In genomic region chr2:72672908-72673901, GRCm38 (mm10) we compare ENCODE assay signal across 11 mouse cellular contexts.
DNase-seq lines count a peak whose midpoint lies in the region; ATAC-seq lines count a peak whose summit lies in the region.
"Had no signal": no experiment of that assay in that cellular context is flagged by ENCODE, and none has a peak within 500 bp of the region (broad histone marks: within the 10 kb centered on the region; RNA-seq: fewer than 3 reads in every experiment).

No protein-coding gene starts in this region.

- peaks cover 17% of the 10 kb centered on the region for H3K4me1 ChIP-seq in heart, embryonic 10.5 days
- H3K4me1 ChIP-seq in midbrain, embryonic 10.5 days: peaks cover 38% of the 10 kb centered on the region
- peaks cover 13% of the 10 kb centered on the region for H3K4me1 ChIP-seq in midbrain, embryonic 15.5 days
- peaks cover 19% of the 10 kb centered on the region for H3K4me1 ChIP-seq in embryonic facial prominence, embryonic 14.5 days (ENCODE audit: control insufficient read depth, insufficient read depth, low read length)
- H3K4me1 ChIP-seq in stomach, embryonic 14.5 days (ENCODE audit: control insufficient read depth, insufficient read depth, low read length): peaks cover 8% of the 10 kb centered on the region; the same call in 1 of the 2 replicates
- H3K4me1 ChIP-seq: liver, embryonic 13.5 days had no signal

- H3K27me3 ChIP-seq in heart, embryonic 10.5 days (ENCODE audit: insufficient read depth, poor library complexity, severe bottlenecking): no peaks in the 10 kb centered on the region
- H3K27me3 ChIP-seq in midbrain, embryonic 10.5 days (ENCODE audit: low read depth, poor library complexity, severe bottlenecking): peaks cover 77% of the 10 kb centered on the region
- H3K27me3 ChIP-seq in midbrain, embryonic 15.5 days (replicated peaks): peaks cover 9% of the 10 kb centered on the region
- H3K27me3 ChIP-seq in embryonic facial prominence, embryonic 14.5 days (replicated peaks; ENCODE audit: control insufficient read depth, insufficient read depth, low read length): no peaks in the 10 kb centered on the region
- H3K27me3 ChIP-seq in stomach, embryonic 14.5 days (ENCODE audit: control insufficient read depth, insufficient read depth, low read length): no peaks in the 10 kb centered on the region
- H3K27me3 ChIP-seq: CH12.LX; liver, embryonic 13.5 days had no signal

- no peak overlapping the region for H3K27ac ChIP-seq in heart, embryonic 10.5 days
- H3K27ac ChIP-seq in midbrain, embryonic 10.5 days (replicated peaks): no peak overlapping the region
- H3K27ac ChIP-seq in midbrain, embryonic 15.5 days: no peak overlapping the region
- H3K27ac ChIP-seq in embryonic facial prominence, embryonic 14.5 days (replicated peaks; ENCODE audit: low read depth, low read length): no peak overlapping the region
- peak overlapping the region; percentile 52; the same call in 1 of the 2 replicates for H3K27ac ChIP-seq in stomach, embryonic 14.5 days (ENCODE audit: low read length)
- H3K27ac ChIP-seq: hindbrain, embryonic 14.5 days; liver, embryonic 13.5 days had no signal

- peak; percentile 26 to 33 for DNase-seq in heart, adult 9 months (ENCODE audit: low spot score in 2 of 2)
- no peak for DNase-seq in heart, embryonic 10.5 days (ENCODE audit: low spot score)
- DNase-seq in midbrain, embryonic 10.5 days (ENCODE audit: low spot score): peak; percentile 57
- peak; percentile 41 for DNase-seq in embryonic facial prominence, embryonic 14.5 days (ENCODE audit: low spot score)
- DNase-seq in thymus, postnatal 25 days: no peak
- DNase-seq in gastrocnemius, postnatal 4 days (ENCODE audit: low spot score in 2 of 2): no peak
- DNase-seq: liver, embryonic 13.5 days had no signal

- ATAC-seq in midbrain, embryonic 15.5 days (replicated peaks): no peak
- no peak for ATAC-seq in embryonic facial prominence, embryonic 14.5 days (ENCODE audit: low read depth)
- ATAC-seq in stomach, embryonic 14.5 days (ENCODE audit: insufficient number of reproducible peaks, insufficient read depth, low FRiP score, low read depth): 0 out of 2 replicates have a peak, but pooled peaks have one; percentile 42

- H3K4me2 ChIP-seq in midbrain, embryonic 15.5 days: no peak overlapping the region
- H3K4me2 ChIP-seq in embryonic facial prominence, embryonic 14.5 days (ENCODE audit: low read depth, low read length): no peak overlapping the region
- no peak overlapping the region for H3K4me2 ChIP-seq in stomach, embryonic 14.5 days (replicated peaks; ENCODE audit: low read depth, low read length)
- H3K4me2 ChIP-seq: hindbrain, embryonic 14.5 days; liver, embryonic 13.5 days had no signal

- H3K4me3 ChIP-seq in heart, embryonic 10.5 days: no peak overlapping the region
- H3K4me3 ChIP-seq in midbrain, embryonic 10.5 days: no peak overlapping the region
- H3K4me3 ChIP-seq in midbrain, embryonic 15.5 days: no peak overlapping the region
- H3K4me3 ChIP-seq in embryonic facial prominence, embryonic 14.5 days (ENCODE audit: low read depth, low read length): no peak overlapping the region
- H3K4me3 ChIP-seq in stomach, embryonic 14.5 days (ENCODE audit: low read depth, low read length): no peak overlapping the region
- H3K4me3 ChIP-seq: liver, embryonic 13.5 days had no signal

- no peaks in the 10 kb centered on the region for H3K36me3 ChIP-seq in heart, embryonic 10.5 days
- H3K36me3 ChIP-seq in midbrain, embryonic 10.5 days: no peaks in the 10 kb centered on the region
- no peaks in the 10 kb centered on the region for H3K36me3 ChIP-seq in midbrain, embryonic 15.5 days (replicated peaks)
- H3K36me3 ChIP-seq in embryonic facial prominence, embryonic 14.5 days (ENCODE audit: control insufficient read depth, insufficient read depth, low read length): no peaks in the 10 kb centered on the region
- H3K36me3 ChIP-seq in stomach, embryonic 14.5 days (ENCODE audit: control insufficient read depth, insufficient read depth, low read length): no peaks in the 10 kb centered on the region
- H3K36me3 ChIP-seq: liver, embryonic 13.5 days had no signal

- H3K9ac ChIP-seq in midbrain, embryonic 15.5 days: no peak overlapping the region
- no peak overlapping the region for H3K9ac ChIP-seq in embryonic facial prominence, embryonic 14.5 days (ENCODE audit: low read depth, low read length)
- H3K9ac ChIP-seq in stomach, embryonic 14.5 days (replicated peaks; ENCODE audit: low read depth, low read length): no peak overlapping the region
- H3K9ac ChIP-seq: hindbrain, embryonic 14.5 days; liver, embryonic 13.5 days had no signal

- H3K9me3 ChIP-seq in heart, embryonic 10.5 days: no peaks in the 10 kb centered on the region
- no peaks in the 10 kb centered on the region for H3K9me3 ChIP-seq in midbrain, embryonic 10.5 days (replicated peaks)
- H3K9me3 ChIP-seq in midbrain, embryonic 15.5 days: no peaks in the 10 kb centered on the region
- H3K9me3 ChIP-seq in embryonic facial prominence, embryonic 14.5 days (ENCODE audit: control insufficient read depth, low read length): no peaks in the 10 kb centered on the region
- H3K9me3 ChIP-seq in stomach, embryonic 14.5 days (ENCODE audit: control insufficient read depth, low read depth, low read length): no peaks in the 10 kb centered on the region
- H3K9me3 ChIP-seq: liver, embryonic 13.5 days had no signal

- 57% methylated on average over 13 of the region's 13 CpGs for WGBS in heart, embryonic 10.5 days
- WGBS in midbrain, embryonic 10.5 days: 33% methylated on average over 13 of the region's 13 CpGs
- 18% methylated on average over 13 of the region's 13 CpGs for WGBS in midbrain, embryonic 15.5 days
- 43% methylated on average over 13 of the region's 13 CpGs for WGBS in embryonic facial prominence, embryonic 14.5 days
- 37% methylated on average over 13 of the region's 13 CpGs for WGBS in stomach, embryonic 14.5 days

Comparison
In these comparisons a context has a peak if more than half of its experiments do, and no peak if none do; other contexts are left out.
1. DNase-seq: peak in heart, adult 9 months (2 of 2), midbrain, embryonic 10.5 days (single experiment) and embryonic facial prominence, embryonic 14.5 days (single experiment); none in heart, embryonic 10.5 days (single experiment), thymus, postnatal 25 days (single experiment) and gastrocnemius, postnatal 4 days (0 of 2).